Comparison of ENCODE assay signal across 17 mouse cellular contexts in genomic region chr17:24742307-24742706, GRCm38 (mm10). TPM values are rescaled to one million over a fixed set of nuclear protein-coding genes. Genes with fewer than 3 reads are reported as not detected.
DNase-seq lines count a peak whose midpoint lies in the region; ATAC-seq and TF ChIP-seq lines count a peak whose summit lies in the region.
"Had no signal": no experiment of that assay in that cellular context is flagged by ENCODE, and none has a peak within 500 bp of the region (broad histone marks: within the 10 kb centered on the region; RNA-seq: fewer than 3 reads in every experiment).

No protein-coding gene starts in this region.

- 0 out of 2 replicates have a peak overlapping the region, but pooled peaks have one; percentile 55 for H3K9ac ChIP-seq in hindbrain, embryonic 13.5 days
- no peak overlapping the region for H3K9ac ChIP-seq in hindbrain, embryonic 16.5 days (ENCODE audit: low read depth, low read length)
- no peak overlapping the region for H3K9ac ChIP-seq in liver, embryonic 15.5 days
- H3K9ac ChIP-seq in liver, embryonic 12.5 days = no peak overlapping the region
- H3K9ac ChIP-seq in liver, postnatal 0 days (replicated peaks) = no peak overlapping the region
- H3K9ac ChIP-seq: forebrain, postnatal 0 days; liver, embryonic 13.5 days; neural tube, embryonic 13.5 days had no signal

- TF ChIP-seq CTCF in liver, postnatal 0 days (IDR thresholded peaks at IDR 0.05; ENCODE audit: low read depth) = no peak

- H3K4me3 ChIP-seq in hindbrain, embryonic 13.5 days = no peak overlapping the region
- no peak overlapping the region for H3K4me3 ChIP-seq in hindbrain, embryonic 16.5 days (ENCODE audit: low read length)
- no peak overlapping the region for H3K4me3 ChIP-seq in liver, embryonic 15.5 days (replicated peaks)
- H3K4me3 ChIP-seq in liver, embryonic 12.5 days = no peak overlapping the region
- H3K4me3 ChIP-seq in liver, postnatal 0 days (ENCODE audit: low read depth, low read length) = no peak overlapping the region
- H3K4me3 ChIP-seq: liver, embryonic 13.5 days; neural tube, embryonic 13.5 days had no signal

- peaks cover 21% of the 10 kb centered on the region for H3K36me3 ChIP-seq in hindbrain, embryonic 13.5 days
- no peaks in the 10 kb centered on the region for H3K36me3 ChIP-seq in hindbrain, embryonic 16.5 days (ENCODE audit: control insufficient read depth, insufficient read depth, low read length)
- peaks cover 19% of the 10 kb centered on the region for H3K36me3 ChIP-seq in liver, embryonic 15.5 days (replicated peaks)
- peaks cover 36% of the 10 kb centered on the region for H3K36me3 ChIP-seq in liver, embryonic 12.5 days
- H3K36me3 ChIP-seq in liver, postnatal 0 days (replicated peaks; ENCODE audit: insufficient read depth, low read length) = peaks cover 31% of the 10 kb centered on the region

- H3K4me1 ChIP-seq in hindbrain, embryonic 13.5 days (replicated peaks) = peaks cover 10% of the 10 kb centered on the region
- peaks cover 4% of the 10 kb centered on the region for H3K4me1 ChIP-seq in hindbrain, embryonic 16.5 days (ENCODE audit: control insufficient read depth, insufficient read depth, low read depth, low read length)
- H3K4me1 ChIP-seq in liver, embryonic 15.5 days (replicated peaks) = peaks cover 40% of the 10 kb centered on the region
- H3K4me1 ChIP-seq in liver, embryonic 12.5 days = peaks cover 22% of the 10 kb centered on the region
- H3K4me1 ChIP-seq in liver, postnatal 0 days (ENCODE audit: insufficient read depth) = peaks cover 22% of the 10 kb centered on the region

- peak; percentile 56; the same call in 1 of the 2 replicates for TF ChIP-seq EP300 in liver, postnatal 0 days (IDR thresholded peaks at IDR 0.05; ENCODE audit: low read depth)

- ATAC-seq in hindbrain, embryonic 13.5 days (ENCODE audit: low FRiP score) = no peak
- ATAC-seq in hindbrain, embryonic 16.5 days = no peak
- ATAC-seq in liver, embryonic 15.5 days (ENCODE audit: insufficient read depth) = peak; percentile 23; the same call in 1 of the 2 replicates
- no peak for ATAC-seq in liver, embryonic 12.5 days
- ATAC-seq in liver, postnatal 0 days = peak; percentile 78
- ATAC-seq: forebrain, postnatal 0 days had no signal

- H3K27ac ChIP-seq in hindbrain, embryonic 13.5 days = no peak overlapping the region
- H3K27ac ChIP-seq in hindbrain, embryonic 16.5 days (ENCODE audit: low read depth, low read length) = no peak overlapping the region
- H3K27ac ChIP-seq in liver, embryonic 15.5 days (replicated peaks) = peak overlapping the region; percentile 48
- H3K27ac ChIP-seq in liver, embryonic 12.5 days = no peak overlapping the region
- H3K27ac ChIP-seq in liver, postnatal 0 days (ENCODE audit: low read depth) = peak overlapping the region; percentile 86
- H3K27ac ChIP-seq: liver, embryonic 13.5 days; neural tube, embryonic 13.5 days had no signal

- no peaks in the 10 kb centered on the region for H3K9me3 ChIP-seq in hindbrain, embryonic 13.5 days
- no peaks in the 10 kb centered on the region for H3K9me3 ChIP-seq in hindbrain, embryonic 16.5 days (ENCODE audit: control insufficient read depth, low read length)
- H3K9me3 ChIP-seq in liver, embryonic 15.5 days (replicated peaks) = no peaks in the 10 kb centered on the region
- no peaks in the 10 kb centered on the region for H3K9me3 ChIP-seq in liver, embryonic 12.5 days (replicated peaks)
- H3K9me3 ChIP-seq in liver, postnatal 0 days (ENCODE audit: low read length) = no peaks in the 10 kb centered on the region
- H3K9me3 ChIP-seq: liver, embryonic 13.5 days; neural tube, embryonic 13.5 days had no signal

- H3K27me3 ChIP-seq in hindbrain, embryonic 13.5 days = peaks cover 11% of the 10 kb centered on the region; the same call in 1 of the 2 replicates
- H3K27me3 ChIP-seq in hindbrain, embryonic 16.5 days (replicated peaks; ENCODE audit: control insufficient read depth, insufficient read depth, low read length) = peaks cover 2% of the 10 kb centered on the region; the same call in 1 of the 2 replicates
- H3K27me3 ChIP-seq in liver, embryonic 15.5 days = peaks cover 17% of the 10 kb centered on the region
- H3K27me3 ChIP-seq in liver, embryonic 12.5 days (replicated peaks) = peaks cover 17% of the 10 kb centered on the region
- no peaks in the 10 kb centered on the region for H3K27me3 ChIP-seq in liver, postnatal 0 days (ENCODE audit: insufficient read depth, low read length)

- WGBS in hindbrain, embryonic 13.5 days = 83% methylated on average over 8 of the region's 8 CpGs
- WGBS in hindbrain, embryonic 16.5 days = 78% methylated on average over 8 of the region's 8 CpGs
- 65% methylated on average over 8 of the region's 8 CpGs for WGBS in liver, embryonic 15.5 days (ENCODE audit: insufficient replicate concordance)
- 76% methylated on average over 8 of the region's 8 CpGs for WGBS in liver, embryonic 12.5 days (ENCODE audit: insufficient replicate concordance)
- 47% methylated on average over 8 of the region's 8 CpGs for WGBS in liver, postnatal 0 days (ENCODE audit: insufficient replicate concordance)

- DNase-seq in adipocyte (ENCODE audit: low spot score) = peak; percentile 84
- DNase-seq in liver, postnatal 0 days = peak; percentile 68
- no peak for DNase-seq in heart, adult 11 months
- DNase-seq in neural tube, embryonic 10.5 days (ENCODE audit: extremely low spot score, low spot score) = no peak
- DNase-seq: cerebellum, adult 9-10 months; forebrain, postnatal 0 days; liver, embryonic 13.5 days; right cerebral cortex, postnatal 25 days; thymus, postnatal 14 days had no signal

- no peak overlapping the region for H3K4me2 ChIP-seq in hindbrain, embryonic 13.5 days
- no peak overlapping the region for H3K4me2 ChIP-seq in hindbrain, embryonic 16.5 days (ENCODE audit: low read length)
- H3K4me2 ChIP-seq in liver, embryonic 15.5 days = no peak overlapping the region
- H3K4me2 ChIP-seq in liver, embryonic 12.5 days = no peak overlapping the region
- peak overlapping the region; percentile 35; the same call in 1 of the 2 replicates for H3K4me2 ChIP-seq in liver, postnatal 0 days (ENCODE audit: low read depth, low read length)
- H3K4me2 ChIP-seq: liver, embryonic 13.5 days; neural tube, embryonic 13.5 days had no signal

RNA-seq across cellular contexts. Expression of gene Msrb1, which starts 5.9 kb away (rescaled TPM):
- polyA plus RNA-seq in hindbrain, embryonic 13.5 days (2015; fragmentation: Nextera tagmentation; extraction: Ambion mirVana) = 20.2 and 24.0 TPM in 2 replicates
- polyA plus RNA-seq in hindbrain, embryonic 16.5 days (2015; fragmentation: Nextera tagmentation; extraction: Ambion mirVana) = 17.5 and 18.9 TPM in 2 replicates
- polyA plus RNA-seq in liver, embryonic 15.5 days (2015; fragmentation: Nextera tagmentation; extraction: Ambion mirVana) = 31.1 and 32.9 TPM in 2 replicates
- 20.8 and 21.6 TPM in 2 replicates for polyA plus RNA-seq in liver, embryonic 12.5 days (2016; fragmentation: Nextera tagmentation; extraction: Ambion mirVana)
- polyA plus RNA-seq in liver, postnatal 0 days (2015; fragmentation: Nextera tagmentation; extraction: Ambion mirVana) = 116 and 119 TPM in 2 replicates

RNA-seq across cellular contexts. Expression of gene Hs3st6, which starts 10.5 kb away (rescaled TPM):
- 0.28 and 0.45 TPM in 2 replicates for polyA plus RNA-seq in hindbrain, embryonic 13.5 days (2015; fragmentation: Nextera tagmentation; extraction: Ambion mirVana)
- 0.23 and 0.32 TPM in 2 replicates for polyA plus RNA-seq in hindbrain, embryonic 16.5 days (2015; fragmentation: Nextera tagmentation; extraction: Ambion mirVana)
- polyA plus RNA-seq in liver, embryonic 15.5 days (2015; fragmentation: Nextera tagmentation; extraction: Ambion mirVana) = 0.07 TPM in 1 of 2 replicates, not detected in the other
- polyA plus RNA-seq in liver, embryonic 12.5 days (2016; fragmentation: Nextera tagmentation; extraction: Ambion mirVana) = not detected in 2 replicates
- polyA plus RNA-seq in liver, postnatal 0 days (2015; fragmentation: Nextera tagmentation; extraction: Ambion mirVana) = 0.20 and 0.64 TPM in 2 replicates
- polyA plus RNA-seq: liver, embryonic 13.5 days had no signal

RNA-seq across cellular contexts. Expression of gene Rpl3l, which starts 14.7 kb away (rescaled TPM):
- polyA plus RNA-seq in hindbrain, embryonic 13.5 days (2015; fragmentation: Nextera tagmentation; extraction: Ambion mirVana) = not detected in 2 replicates
- polyA plus RNA-seq in hindbrain, embryonic 16.5 days (2015; fragmentation: Nextera tagmentation; extraction: Ambion mirVana) = 0.25 TPM in 1 of 2 replicates, not detected in the other
- 0.09 and 0.15 TPM in 2 replicates for polyA plus RNA-seq in liver, embryonic 15.5 days (2015; fragmentation: Nextera tagmentation; extraction: Ambion mirVana)
- not detected in 2 replicates for polyA plus RNA-seq in liver, embryonic 12.5 days (2016; fragmentation: Nextera tagmentation; extraction: Ambion mirVana)
- 0.14 and 1.4 TPM in 2 replicates for polyA plus RNA-seq in liver, postnatal 0 days (2015; fragmentation: Nextera tagmentation; extraction: Ambion mirVana)
- polyA plus RNA-seq: forebrain, postnatal 0 days; hindbrain, embryonic 11.5 days; intestine, embryonic 14.5 days; kidney, embryonic 14.5 days; liver, embryonic 13.5 days; neural tube, embryonic 13.5 days had no signal

RNA-seq across cellular contexts. Expression of gene Ndufb10, which starts 18.0 kb away (rescaled TPM):
- polyA plus RNA-seq in hindbrain, embryonic 13.5 days (2015; fragmentation: Nextera tagmentation; extraction: Ambion mirVana) = 259 and 262 TPM in 2 replicates
- 271 and 307 TPM in 2 replicates for polyA plus RNA-seq in hindbrain, embryonic 16.5 days (2015; fragmentation: Nextera tagmentation; extraction: Ambion mirVana)
- 160 and 162 TPM in 2 replicates for polyA plus RNA-seq in liver, embryonic 15.5 days (2015; fragmentation: Nextera tagmentation; extraction: Ambion mirVana)
- 233 and 239 TPM in 2 replicates for polyA plus RNA-seq in liver, embryonic 12.5 days (2016; fragmentation: Nextera tagmentation; extraction: Ambion mirVana)
- polyA plus RNA-seq in liver, postnatal 0 days (2015; fragmentation: Nextera tagmentation; extraction: Ambion mirVana) = 355 TPM in 2 replicates

RNA-seq across cellular contexts. Expression of gene Rps2, which starts 24.4 kb away (rescaled TPM):
- 782 and 783 TPM in 2 replicates for polyA plus RNA-seq in hindbrain, embryonic 13.5 days (2015; fragmentation: Nextera tagmentation; extraction: Ambion mirVana)
- polyA plus RNA-seq in hindbrain, embryonic 16.5 days (2015; fragmentation: Nextera tagmentation; extraction: Ambion mirVana) = 732 and 739 TPM in 2 replicates
- 1,043 and 1,068 TPM in 2 replicates for polyA plus RNA-seq in liver, embryonic 15.5 days (2015; fragmentation: Nextera tagmentation; extraction: Ambion mirVana)
- polyA plus RNA-seq in liver, embryonic 12.5 days (2016; fragmentation: Nextera tagmentation; extraction: Ambion mirVana) = 1,444 and 1,454 TPM in 2 replicates
- polyA plus RNA-seq in liver, postnatal 0 days (2015; fragmentation: Nextera tagmentation; extraction: Ambion mirVana) = 819 and 856 TPM in 2 replicates

Comparison
In these comparisons a context has a peak if more than half of its experiments do, and no peak if none do; other contexts are left out.
1. ATAC-seq: peak in liver, embryonic 15.5 days (single experiment) and liver, postnatal 0 days (single experiment); none in hindbrain, embryonic 13.5 days (single experiment), hindbrain, embryonic 16.5 days (single experiment) and liver, embryonic 12.5 days (single experiment).
2. H3K27ac ChIP-seq: peak in liver, embryonic 15.5 days (single experiment) and liver, postnatal 0 days (single experiment); none in hindbrain, embryonic 13.5 days (single experiment), hindbrain, embryonic 16.5 days (single experiment) and liver, embryonic 12.5 days (single experiment).
3. DNase-seq: peak in adipocyte (single experiment) and liver, postnatal 0 days (single experiment); none in heart, adult 11 months (single experiment) and neural tube, embryonic 10.5 days (single experiment).